In genomic region chr15:77379921-77380320, GRCm38 (mm10) we compare ENCODE assay signal across 24 mouse cellular contexts. TPM values are rescaled to one million over a fixed set of nuclear protein-coding genes. Genes with fewer than 3 reads are reported as not detected.
DNase-seq lines count a peak whose midpoint lies in the region; ATAC-seq and TF ChIP-seq lines count a peak whose summit lies in the region.
"Had no signal": no experiment of that assay in that cellular context is flagged by ENCODE, and none has a peak within 500 bp of the region (broad histone marks: within the 10 kb centered on the region; RNA-seq: fewer than 3 reads in every experiment).

No protein-coding gene starts in this region.

- no peaks in the 10 kb centered on the region for H3K36me3 ChIP-seq in midbrain, embryonic 11.5 days (ENCODE audit: control insufficient read depth, insufficient read depth, low read length)
- H3K36me3 ChIP-seq in midbrain, embryonic 13.5 days: no peaks in the 10 kb centered on the region
- no peaks in the 10 kb centered on the region for H3K36me3 ChIP-seq in myocyte (ENCODE audit: control insufficient read depth, insufficient read depth)
- H3K36me3 ChIP-seq: forebrain, embryonic 12.5 days; forebrain, embryonic 15.5 days; heart, embryonic 10.5 days; heart, embryonic 13.5 days; hindbrain, embryonic 12.5 days; hindbrain, embryonic 15.5 days had no signal

- H3K9me3 ChIP-seq in midbrain, embryonic 11.5 days (ENCODE audit: control insufficient read depth, low read length): no peaks in the 10 kb centered on the region
- H3K9me3 ChIP-seq in midbrain, embryonic 13.5 days: no peaks in the 10 kb centered on the region
- H3K9me3 ChIP-seq: forebrain, embryonic 12.5 days; forebrain, embryonic 15.5 days; heart, embryonic 10.5 days; heart, embryonic 13.5 days; hindbrain, embryonic 12.5 days; hindbrain, embryonic 15.5 days had no signal

- H3K9ac ChIP-seq in midbrain, embryonic 11.5 days (ENCODE audit: low read length): no peak overlapping the region
- H3K9ac ChIP-seq in midbrain, embryonic 13.5 days (replicated peaks): no peak overlapping the region
- H3K9ac ChIP-seq: forebrain, embryonic 12.5 days; forebrain, embryonic 15.5 days; heart, embryonic 13.5 days; hindbrain, embryonic 12.5 days; hindbrain, embryonic 15.5 days had no signal

- 28% methylated on average over 4 of the region's 4 CpGs for WGBS in midbrain, embryonic 11.5 days
- 34% methylated on average over 4 of the region's 4 CpGs for WGBS in midbrain, embryonic 13.5 days
- 49% methylated on average over 4 of the region's 4 CpGs for WGBS in lung, adult 2 months

- H3K4me1 ChIP-seq in midbrain, embryonic 11.5 days (ENCODE audit: control insufficient read depth, insufficient read depth, low read length): no peaks in the 10 kb centered on the region
- H3K4me1 ChIP-seq in midbrain, embryonic 13.5 days (replicated peaks): no peaks in the 10 kb centered on the region
- H3K4me1 ChIP-seq in lung, adult 2 months (ENCODE audit: control insufficient read depth, insufficient read depth, low read length): no peaks in the 10 kb centered on the region
- H3K4me1 ChIP-seq: forebrain, embryonic 12.5 days; forebrain, embryonic 15.5 days; heart, embryonic 10.5 days; heart, embryonic 13.5 days; hindbrain, embryonic 12.5 days; hindbrain, embryonic 15.5 days had no signal

- no peak overlapping the region for H3K27ac ChIP-seq in midbrain, embryonic 11.5 days (ENCODE audit: low read depth, low read length)
- H3K27ac ChIP-seq in midbrain, embryonic 13.5 days: no peak overlapping the region
- H3K27ac ChIP-seq: forebrain, embryonic 12.5 days; forebrain, embryonic 15.5 days; heart, adult 2 months; heart, embryonic 10.5 days; heart, embryonic 13.5 days; hindbrain, embryonic 12.5 days; hindbrain, embryonic 15.5 days had no signal

- H3K27me3 ChIP-seq in midbrain, embryonic 11.5 days (ENCODE audit: control insufficient read depth, insufficient read depth, low read length): no peaks in the 10 kb centered on the region
- no peaks in the 10 kb centered on the region for H3K27me3 ChIP-seq in midbrain, embryonic 13.5 days
- H3K27me3 ChIP-seq in Patski (peaks cover 9% of the 10 kb centered on the region), myocyte (ENCODE audit: control insufficient read depth, insufficient read depth, insufficient read length) (no peaks in the 10 kb centered on the region)
- H3K27me3 ChIP-seq: forebrain, embryonic 12.5 days; forebrain, embryonic 15.5 days; hindbrain, embryonic 12.5 days; hindbrain, embryonic 15.5 days had no signal

- no peak overlapping the region for H3K4me3 ChIP-seq in midbrain, embryonic 11.5 days (ENCODE audit: low read depth, low read length)
- no peak overlapping the region for H3K4me3 ChIP-seq in midbrain, embryonic 13.5 days (replicated peaks)
- H3K4me3 ChIP-seq in myocyte: no peak overlapping the region
- no peak overlapping the region for H3K4me3 ChIP-seq in lung, adult 2 months (replicated peaks; ENCODE audit: extremely low read depth, low read depth, low read length)
- H3K4me3 ChIP-seq: erythroblast, embryonic 14.5 days; forebrain, embryonic 12.5 days; forebrain, embryonic 15.5 days; heart, adult 2 months; heart, embryonic 10.5 days; heart, embryonic 13.5 days; hindbrain, embryonic 12.5 days; hindbrain, embryonic 15.5 days had no signal

- H3K4me2 ChIP-seq in midbrain, embryonic 11.5 days: no peak overlapping the region
- no peak overlapping the region for H3K4me2 ChIP-seq in midbrain, embryonic 13.5 days (replicated peaks)
- H3K4me2 ChIP-seq in myocyte (ENCODE audit: low read depth): peak overlapping the region; percentile 49
- H3K4me2 ChIP-seq: forebrain, embryonic 12.5 days; forebrain, embryonic 15.5 days; heart, embryonic 13.5 days; hindbrain, embryonic 12.5 days; hindbrain, embryonic 15.5 days had no signal

- no peak for TF ChIP-seq POLR2A in myocyte (IDR thresholded peaks at IDR 0.05; ENCODE audit: insufficient read length, low read depth)
- TF ChIP-seq POLR2A in lung, adult 2 months (IDR thresholded peaks at IDR 0.05; ENCODE audit: borderline replicate concordance, extremely low read depth, low read depth, low read length): no peak

- no peak for TF ChIP-seq CTCF in Patski (IDR thresholded peaks at IDR 0.05)
- TF ChIP-seq CTCF in lung, adult 2 months (IDR thresholded peaks at IDR 0.05; ENCODE audit: insufficient read depth, low read length): no peak

- peak; percentile 57 for DNase-seq in midbrain, embryonic 11.5 days (ENCODE audit: low spot score, missing footprints)
- DNase-seq in Patski (ENCODE audit: low read depth, low spot score): no peak
- no peak for DNase-seq in lung, adult 2 months
- no peak for DNase-seq in yolk sac, embryonic 10.5 days (ENCODE audit: low spot score)
- DNase-seq: adrenal gland, adult 2 months; cerebellum, adult 18-20 months; cerebellum, adult 9-10 months; cerebellum, postnatal 14 days; gastrocnemius, postnatal 36 days; heart, adult 2 months; heart, postnatal 14 days; heart, postnatal 4 days had no signal

- no peak overlapping the region for H3ac ChIP-seq in myocyte (ENCODE audit: control insufficient read depth, insufficient read length)

- POLR2A ChIA-PET in Patski (lab: Charles Lee): no interaction called here

- in situ Hi-C loops in Patski (cut with MboI; ENCODE audit: low pct_unique_long_range_greater_than_20kb): no loop called here

- no peak for ATAC-seq in midbrain, embryonic 11.5 days (ENCODE audit: low FRiP score)
- ATAC-seq in midbrain, embryonic 13.5 days: no peak
- peak; percentile 19 for ATAC-seq in Patski
- ATAC-seq: forebrain, embryonic 15.5 days; intestine, postnatal 0 days had no signal

- H3K79me2 ChIP-seq in myocyte (ENCODE audit: control insufficient read depth, insufficient read depth): no peaks in the 10 kb centered on the region

- CTCF ChIA-PET in Patski (lab: Charles Lee): no interaction called here

TF ChIP-seq in myocyte, 11 proteins besides CTCF, POLR2A, EP300 and RAD21:
- TF ChIP-seq MAX (IDR thresholded peaks at IDR 0.05; ENCODE audit: low read depth) (no peak), USF1 (IDR thresholded peaks at IDR 0.05; ENCODE audit: low read depth) (no peak), CEBPB (IDR thresholded peaks at IDR 0.05; ENCODE audit: insufficient read depth, poor library complexity, severe bottlenecking) (no peak), SRF (IDR thresholded peaks at IDR 0.05; ENCODE audit: control insufficient read depth, insufficient read length, low read depth) (no peak)

RNA-seq across cellular contexts. Expression of gene Apol7a, which starts 19.0 kb away (rescaled TPM):
- not detected in 2 replicates for polyA plus RNA-seq in midbrain, embryonic 11.5 days (2014; fragmentation: Nextera tagmentation; extraction: Ambion mirVana)
- polyA plus RNA-seq in midbrain, embryonic 13.5 days (2015; fragmentation: Nextera tagmentation; extraction: Ambion mirVana): not detected in 2 replicates
- polyA plus RNA-seq in Patski (2021): not detected
- polyA plus RNA-seq in myocyte (2012; fragmentation: generic; extraction: Trizol): 0.18 TPM
- polyA plus RNA-seq in lung, adult 2 months (2012; rRNA removed): 0.31 and 0.38 TPM in 2 replicates
- polyA plus RNA-seq: adrenal gland, adult 2 months; brain, embryonic 14.5 days; embryonic facial prominence, embryonic 11.5 days; erythroblast, embryonic 14.5 days; forebrain, embryonic 12.5 days; forebrain, embryonic 15.5 days; heart, embryonic 10.5 days; hindbrain, embryonic 12.5 days; hindbrain, embryonic 15.5 days had no signal

RNA-seq across cellular contexts. Expression of gene Apol9a, which starts 31.0 kb away (rescaled TPM):
- polyA plus RNA-seq in midbrain, embryonic 11.5 days (2014; fragmentation: Nextera tagmentation; extraction: Ambion mirVana): not detected in 2 replicates
- polyA plus RNA-seq in midbrain, embryonic 13.5 days (2015; fragmentation: Nextera tagmentation; extraction: Ambion mirVana): 0.04 TPM in 1 of 2 replicates, not detected in the other
- 0.12 TPM for polyA plus RNA-seq in Patski (2021)
- polyA plus RNA-seq in myocyte (2012; fragmentation: generic; extraction: Trizol): 16.3 TPM
- polyA plus RNA-seq in lung, adult 2 months (2012; rRNA removed): 0.80 and 1.3 TPM in 2 replicates
- polyA plus RNA-seq: embryonic facial prominence, embryonic 11.5 days; erythroblast, embryonic 14.5 days; forebrain, embryonic 12.5 days; heart, embryonic 10.5 days; hindbrain, embryonic 12.5 days had no signal
